Comparison of ENCODE assay signal across 21 mouse cellular contexts in genomic region chr12:75362456-75362855, GRCm38 (mm10). TPM values are rescaled to one million over a fixed set of nuclear protein-coding genes. Genes with fewer than 3 reads are reported as not detected.
A peak's percentile ranks its signal among the peaks of the same experiment; 100 is the strongest.
DNase-seq lines count a peak whose midpoint lies in the region; ATAC-seq and TF ChIP-seq lines count a peak whose summit lies in the region.
"Had no signal": no experiment of that assay in that cellular context is flagged by ENCODE, and none has a peak within 500 bp of the region (broad histone marks: within the 10 kb centered on the region; RNA-seq: fewer than 3 reads in every experiment).

No protein-coding gene starts in this region.

- H3K4me1 ChIP-seq in hindbrain, embryonic 13.5 days (replicated peaks): 0 out of 2 replicates have a peak, but pooled peaks cover 3% of the 10 kb centered on the region
- H3K4me1 ChIP-seq in hindbrain, embryonic 11.5 days (replicated peaks; ENCODE audit: control insufficient read depth, insufficient read depth, low read length): no peaks in the 10 kb centered on the region
- no peaks in the 10 kb centered on the region for H3K4me1 ChIP-seq in midbrain, embryonic 15.5 days
- H3K4me1 ChIP-seq in midbrain, embryonic 10.5 days: no peaks in the 10 kb centered on the region
- H3K4me1 ChIP-seq in testis, adult 2 months (ENCODE audit: control insufficient read depth, insufficient read depth, low read length): peaks cover 5% of the 10 kb centered on the region; the same call in 1 of the 2 replicates
- H3K4me1 ChIP-seq: embryonic facial prominence, embryonic 13.5 days; forebrain, embryonic 13.5 days had no signal

- DNase-seq in hindbrain, embryonic 11.5 days (ENCODE audit: low spot score): no peak
- no peak for DNase-seq in midbrain, embryonic 10.5 days (ENCODE audit: low spot score)
- no peak for DNase-seq in testis, postnatal 14 days (ENCODE audit: low spot score)
- DNase-seq: adrenal gland, adult 2 months; adrenal gland, postnatal 25 days; cerebellum, adult 18-20 months; cerebellum, adult 9-11 months; cerebellum, postnatal 36 days; forebrain, postnatal 0 days; gastrocnemius, postnatal 14 days; heart, postnatal 14 days had no signal

- H3K36me3 ChIP-seq in hindbrain, embryonic 13.5 days: no peaks in the 10 kb centered on the region
- no peaks in the 10 kb centered on the region for H3K36me3 ChIP-seq in hindbrain, embryonic 11.5 days (ENCODE audit: control insufficient read depth, insufficient read depth, low read length)
- H3K36me3 ChIP-seq in midbrain, embryonic 15.5 days (replicated peaks): no peaks in the 10 kb centered on the region
- H3K36me3 ChIP-seq in midbrain, embryonic 10.5 days: no peaks in the 10 kb centered on the region
- H3K36me3 ChIP-seq in testis, adult 2 months (ENCODE audit: control insufficient read depth, insufficient read depth, low read length): no peaks in the 10 kb centered on the region
- H3K36me3 ChIP-seq: embryonic facial prominence, embryonic 13.5 days; heart, embryonic 15.5 days had no signal

- TF ChIP-seq CTCF in testis, adult 2 months (IDR thresholded peaks at IDR 0.05; ENCODE audit: control insufficient read depth, insufficient read depth, insufficient replicate concordance, low read depth, low read length): no peak

- H3K4me3 ChIP-seq in hindbrain, embryonic 13.5 days: no peak overlapping the region
- H3K4me3 ChIP-seq in hindbrain, embryonic 11.5 days (ENCODE audit: low read depth, low read length): no peak overlapping the region
- no peak overlapping the region for H3K4me3 ChIP-seq in midbrain, embryonic 15.5 days
- no peak overlapping the region for H3K4me3 ChIP-seq in midbrain, embryonic 10.5 days
- peak overlapping the region; percentile 37 for H3K4me3 ChIP-seq in testis, adult 2 months (ENCODE audit: control insufficient read depth, low read depth, low read length)
- H3K4me3 ChIP-seq: embryonic facial prominence, embryonic 13.5 days; forebrain, embryonic 13.5 days; heart, embryonic 15.5 days had no signal

- H3K4me2 ChIP-seq in hindbrain, embryonic 13.5 days: no peak overlapping the region
- no peak overlapping the region for H3K4me2 ChIP-seq in hindbrain, embryonic 11.5 days (replicated peaks; ENCODE audit: low read depth, low read length)
- no peak overlapping the region for H3K4me2 ChIP-seq in midbrain, embryonic 15.5 days
- H3K4me2 ChIP-seq: embryonic facial prominence, embryonic 13.5 days; forebrain, embryonic 13.5 days; heart, embryonic 15.5 days had no signal

- ATAC-seq in hindbrain, embryonic 13.5 days (ENCODE audit: low FRiP score): no peak
- ATAC-seq in hindbrain, embryonic 11.5 days (ENCODE audit: low FRiP score): no peak
- no peak for ATAC-seq in midbrain, embryonic 15.5 days (replicated peaks)
- ATAC-seq in activated CD4-positive, CD25-positive, alpha-beta regulatory T cell, adult 4 months: no peak
- ATAC-seq: forebrain, embryonic 13.5 days; forebrain, postnatal 0 days; Patski had no signal

- no peaks in the 10 kb centered on the region for H3K9me3 ChIP-seq in hindbrain, embryonic 13.5 days
- no peaks in the 10 kb centered on the region for H3K9me3 ChIP-seq in hindbrain, embryonic 11.5 days (ENCODE audit: control insufficient read depth, low read length)
- no peaks in the 10 kb centered on the region for H3K9me3 ChIP-seq in midbrain, embryonic 15.5 days
- H3K9me3 ChIP-seq in midbrain, embryonic 10.5 days (replicated peaks): no peaks in the 10 kb centered on the region
- H3K9me3 ChIP-seq: embryonic facial prominence, embryonic 13.5 days; forebrain, embryonic 13.5 days; heart, embryonic 15.5 days had no signal

- 88% methylated on average over 16 of the region's 16 CpGs for WGBS in hindbrain, embryonic 13.5 days
- WGBS in hindbrain, embryonic 11.5 days: 94% methylated on average over 16 of the region's 16 CpGs
- WGBS in midbrain, embryonic 15.5 days: 79% methylated on average over 16 of the region's 16 CpGs
- 94% methylated on average over 16 of the region's 16 CpGs for WGBS in midbrain, embryonic 10.5 days

- H3K9ac ChIP-seq in hindbrain, embryonic 13.5 days: no peak overlapping the region
- no peak overlapping the region for H3K9ac ChIP-seq in hindbrain, embryonic 11.5 days (ENCODE audit: low read depth, low read length)
- no peak overlapping the region for H3K9ac ChIP-seq in midbrain, embryonic 15.5 days
- H3K9ac ChIP-seq: embryonic facial prominence, embryonic 13.5 days; forebrain, embryonic 13.5 days; forebrain, postnatal 0 days; heart, embryonic 15.5 days had no signal

- H3K27ac ChIP-seq in hindbrain, embryonic 13.5 days: peak overlapping the region; percentile 48; the same call in 1 of the 2 replicates
- no peak overlapping the region for H3K27ac ChIP-seq in hindbrain, embryonic 11.5 days (ENCODE audit: low read depth, low read length)
- peak overlapping the region; percentile 12; the same call in 1 of the 2 replicates for H3K27ac ChIP-seq in midbrain, embryonic 15.5 days
- no peak overlapping the region for H3K27ac ChIP-seq in midbrain, embryonic 10.5 days (replicated peaks)
- H3K27ac ChIP-seq in testis, adult 2 months (ENCODE audit: control insufficient read depth, insufficient read depth, low read depth, low read length): no peak overlapping the region
- H3K27ac ChIP-seq: embryonic facial prominence, embryonic 13.5 days; forebrain, embryonic 13.5 days; heart, embryonic 15.5 days had no signal

- TF ChIP-seq POLR2A in testis, adult 2 months (IDR thresholded peaks at IDR 0.05; ENCODE audit: control insufficient read depth, low read depth, low read length): no peak

- no peaks in the 10 kb centered on the region for H3K27me3 ChIP-seq in hindbrain, embryonic 13.5 days
- H3K27me3 ChIP-seq in hindbrain, embryonic 11.5 days (ENCODE audit: control insufficient read depth, insufficient read depth, low read length): no peaks in the 10 kb centered on the region
- H3K27me3 ChIP-seq in midbrain, embryonic 15.5 days (replicated peaks): no peaks in the 10 kb centered on the region
- no peaks in the 10 kb centered on the region for H3K27me3 ChIP-seq in midbrain, embryonic 10.5 days (ENCODE audit: low read depth, poor library complexity, severe bottlenecking)
- no peaks in the 10 kb centered on the region for H3K27me3 ChIP-seq in testis, adult 2 months (ENCODE audit: control insufficient read depth, insufficient read depth, low read length)
- H3K27me3 ChIP-seq: CH12.LX; embryonic facial prominence, embryonic 13.5 days; forebrain, embryonic 13.5 days; heart, embryonic 15.5 days had no signal

RNA-seq across cellular contexts. Expression of gene Gphb5, which starts 54.1 kb away (rescaled TPM):
- not detected in 2 replicates for polyA plus RNA-seq in hindbrain, embryonic 13.5 days (2015; fragmentation: Nextera tagmentation; extraction: Ambion mirVana)
- polyA plus RNA-seq in hindbrain, embryonic 11.5 days (2014; fragmentation: Nextera tagmentation; extraction: Ambion mirVana): not detected in 2 replicates
- polyA plus RNA-seq in midbrain, embryonic 15.5 days (2015; fragmentation: Nextera tagmentation; extraction: Ambion mirVana): not detected in 2 replicates
- not detected in 2 replicates for polyA plus RNA-seq in midbrain, embryonic 10.5 days (2016; fragmentation: Nextera tagmentation; extraction: Ambion mirVana)
- polyA plus RNA-seq in testis, adult 2 months (2012; rRNA removed): 0.12 TPM in 1 of 2 replicates, not detected in the other
- polyA plus RNA-seq in activated CD4-positive, CD25-positive, alpha-beta regulatory T cell, adult 4 months (2017; shearing (Covaris generic)): not detected
- polyA plus RNA-seq: adrenal gland, adult 2 months; embryonic facial prominence, embryonic 13.5 days; forebrain, embryonic 13.5 days; forebrain, postnatal 0 days; gonadal fat pad, adult 2 months; heart, embryonic 15.5 days; Patski had no signal

RNA-seq across cellular contexts. Expression of gene Rhoj, which starts 54.3 kb away (rescaled TPM):
- polyA plus RNA-seq in hindbrain, embryonic 13.5 days (2015; fragmentation: Nextera tagmentation; extraction: Ambion mirVana): 26.5 and 30.0 TPM in 2 replicates
- polyA plus RNA-seq in hindbrain, embryonic 11.5 days (2014; fragmentation: Nextera tagmentation; extraction: Ambion mirVana): 36.1 and 42.6 TPM in 2 replicates
- 22.6 and 23.1 TPM in 2 replicates for polyA plus RNA-seq in midbrain, embryonic 15.5 days (2015; fragmentation: Nextera tagmentation; extraction: Ambion mirVana)
- polyA plus RNA-seq in midbrain, embryonic 10.5 days (2016; fragmentation: Nextera tagmentation; extraction: Ambion mirVana): 23.4 and 25.6 TPM in 2 replicates
- polyA plus RNA-seq in testis, adult 2 months (2012; rRNA removed): 2.9 and 3.0 TPM in 2 replicates
- not detected for polyA plus RNA-seq in activated CD4-positive, CD25-positive, alpha-beta regulatory T cell, adult 4 months (2017; shearing (Covaris generic))

Comparison
In these comparisons a context has a peak if more than half of its experiments do, and no peak if none do; other contexts are left out.
1. H3K27ac ChIP-seq: peak in hindbrain, embryonic 13.5 days (single experiment) and midbrain, embryonic 15.5 days (single experiment); none in hindbrain, embryonic 11.5 days (single experiment), midbrain, embryonic 10.5 days (single experiment) and testis, adult 2 months (single experiment).